Mouse (Mus musculus) mature B cell (primary cell): ENCODE data around the gene Sdhaf3.

Experiments used
- in situ Hi-C: fragments of 300-500 bp; cut with MboI; formaldehyde crosslinking; loops from 2 replicates; pipeline ENCODE4 v1.14.3; 2019

The Sdhaf3 gene

DNA sequence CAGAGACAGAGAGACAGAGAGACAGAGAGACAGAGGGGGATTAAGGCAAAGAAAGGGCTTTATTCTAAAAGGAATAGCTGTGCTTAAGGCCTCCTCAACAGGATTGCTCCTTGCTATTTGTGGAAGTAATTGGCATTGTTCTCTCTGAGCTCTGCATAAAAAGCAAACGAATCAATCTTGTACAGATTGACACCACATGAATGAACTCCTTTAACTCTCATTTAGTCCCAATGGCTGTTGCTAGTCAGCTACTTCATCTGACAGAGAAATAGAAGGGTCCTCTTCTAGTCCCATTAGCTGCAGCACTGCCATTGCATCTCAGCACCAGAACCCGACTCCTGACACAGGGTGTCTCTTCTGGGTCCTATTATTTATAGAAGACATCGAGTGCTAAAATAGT, 113.0 kb downstream of the Sdhaf3 start:
- in situ Hi-C loops, result no loop called here

- in situ Hi-C loops, result no loop called here
Measured at GRCm38 (mm10) chr6:7069463-7069862, 113.7 kb downstream of the Sdhaf3 start.

DNA sequence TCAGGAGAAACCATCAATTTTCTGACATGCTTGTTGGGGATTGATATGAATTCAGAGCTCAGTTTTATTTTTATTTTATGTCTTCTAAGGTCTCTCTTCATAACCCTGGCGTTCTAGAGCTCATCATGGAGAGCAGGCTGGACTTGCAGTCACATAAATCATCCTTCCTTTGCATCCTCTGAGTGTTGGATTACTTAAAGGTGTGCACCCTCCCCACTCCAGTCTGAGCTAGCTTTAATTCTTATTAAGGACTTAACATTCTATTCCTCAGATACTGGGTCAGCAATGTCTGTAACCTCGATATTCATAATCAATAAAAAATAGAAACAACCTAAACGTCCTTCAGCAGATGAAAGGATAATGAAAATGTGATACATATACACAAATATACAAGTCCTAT, 126.2 kb downstream of the Sdhaf3 start:
- in situ Hi-C loops, result no loop called here

GRCm38 (mm10) chr6:7082467-7083259, 126.9 kb downstream of the Sdhaf3 start:
- in situ Hi-C loops, result no loop called here

GRCm38 (mm10) chr6:7083661-7084060, 127.9 kb downstream of the Sdhaf3 start:
- in situ Hi-C loops, result no loop called here

GRCm38 (mm10) chr6:7084370-7084769, 128.6 kb downstream of the Sdhaf3 start:
- in situ Hi-C loops, result no loop called here

DNA sequence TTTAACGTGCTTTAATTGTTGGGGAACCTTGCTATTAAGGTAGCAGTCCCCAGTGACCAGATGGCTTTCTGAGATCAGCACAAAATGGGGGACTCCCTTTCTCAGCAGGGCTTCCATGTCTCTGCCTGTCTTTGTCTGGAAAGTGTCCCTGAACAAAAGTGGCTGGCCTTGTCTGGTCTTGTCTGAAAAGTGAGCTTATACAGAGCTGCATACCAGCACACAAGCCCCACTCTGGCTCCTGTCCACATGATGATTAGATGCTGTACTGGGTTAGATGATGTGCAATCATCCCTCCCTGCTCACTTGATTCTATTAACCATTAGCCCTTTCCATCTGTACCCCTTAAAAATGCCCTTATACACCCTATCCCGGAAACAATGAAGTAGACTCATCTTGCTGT, 129.7 kb downstream of the Sdhaf3 start:
- in situ Hi-C loops, result no loop called here

DNA sequence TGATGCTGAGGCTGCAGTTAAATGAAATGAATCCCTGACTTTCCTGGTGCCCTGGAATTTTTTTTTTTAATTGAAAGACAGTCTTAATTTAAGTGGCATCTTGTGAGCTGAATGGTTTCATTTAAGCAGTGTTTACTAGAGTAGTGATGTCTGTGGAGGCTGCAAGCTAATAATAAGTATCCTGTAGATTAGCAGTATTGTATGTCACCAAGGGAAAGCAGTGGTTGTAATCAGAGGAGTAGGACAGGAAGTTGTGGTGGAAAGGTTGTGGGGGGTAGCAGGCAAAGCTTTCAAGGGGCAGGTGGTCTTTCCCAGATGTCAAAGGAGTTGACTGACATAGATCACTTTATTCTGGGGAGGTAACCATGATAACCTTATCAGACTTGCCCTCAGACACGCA, 136.3 kb downstream of the Sdhaf3 start:
- in situ Hi-C loops, result no loop called here
